Mouse (Mus musculus): ENCODE data around the gene Olfr92. TPM values are rescaled to one million over a fixed set of nuclear protein-coding genes. Genes with fewer than 3 reads are reported as not detected.

Olfr92 gene
- not detected for total RNA-seq (2023)

DNA sequence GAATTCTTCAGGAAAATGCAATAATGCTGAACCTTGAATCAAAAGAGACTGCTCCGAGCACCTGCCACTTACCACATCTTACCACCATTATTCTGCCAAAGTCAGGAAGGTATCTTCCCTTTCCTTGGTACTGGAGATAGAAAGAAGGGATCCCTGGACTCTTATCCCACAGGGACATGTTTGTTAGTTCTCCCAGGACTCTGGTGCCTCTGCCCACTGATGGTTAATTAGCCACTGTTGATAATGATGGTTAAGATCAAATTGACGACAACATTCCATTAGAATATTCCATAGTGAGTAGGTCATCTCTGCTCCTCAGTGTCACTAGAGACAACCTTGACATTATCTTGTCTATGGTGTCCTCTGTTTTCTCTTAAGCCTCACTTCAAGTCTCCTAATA is at the start of gene Olfr92:
Gene Olfr92 (minus strand): TSS at position 101 of the 400 bp plus-strand sequence.

DNA sequence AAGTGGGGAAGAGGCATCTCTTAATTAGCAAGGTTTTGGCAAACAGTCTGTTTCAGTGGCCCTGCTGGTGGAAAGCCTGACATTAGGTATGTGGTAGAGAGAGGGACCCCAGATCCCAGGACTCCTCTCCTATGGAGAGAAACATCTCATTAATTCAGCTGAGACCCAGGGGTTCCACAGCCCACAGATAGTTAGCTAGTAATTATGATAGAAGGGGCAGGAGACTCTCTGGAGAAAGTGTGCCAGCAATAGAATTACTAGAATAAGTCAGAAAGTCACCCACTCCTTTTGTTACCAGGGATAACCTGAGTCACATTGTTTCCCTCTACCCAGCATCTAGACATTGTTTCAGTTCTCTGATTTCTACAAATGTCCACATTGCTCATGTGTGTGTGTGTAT is 41.5 kb upstream of the Olfr92 start, which contains the start of gene Olfr93:
Gene Olfr93 (minus strand): TSS at position 101 of the 400 bp plus-strand sequence.

GRCm38 (mm10) chr17:37098178-37098577 is 21.7 kb downstream of the Olfr92 start, which contains the start of gene Olfr91:
TSS of gene Olfr91 (minus strand) at chr17:37098278.

DNA sequence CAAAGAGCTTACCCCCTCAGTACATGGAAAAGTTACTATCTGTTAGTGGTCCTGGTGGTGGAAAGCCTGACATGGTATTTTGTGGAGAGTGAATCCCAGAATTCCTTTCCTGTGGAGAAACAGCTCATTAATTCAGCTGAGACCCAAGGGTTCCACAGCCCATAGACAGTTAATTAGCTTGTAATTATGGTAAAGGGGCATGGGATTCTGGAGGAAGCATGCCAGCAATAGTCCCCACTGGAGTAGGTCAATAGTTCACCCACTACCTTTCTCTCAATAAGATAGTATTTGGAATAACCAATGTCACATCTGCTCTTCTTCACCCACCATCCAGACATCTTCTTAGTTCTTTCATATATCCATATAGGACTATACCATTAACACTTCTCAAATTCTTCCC is 31.5 kb downstream of the Olfr92 start, which contains the start of gene Olfr90:
Gene Olfr90 (minus strand): TSS at position 101 of the 400 bp plus-strand sequence.

Other genes with a start within 250 kb of the Olfr92 start
- gene Trim40, start 230.0 kb downstream of the Olfr92 start, total RNA-seq (2023), result not detected
- not detected for gene Trim31, start 222.0 kb downstream of the Olfr92 start, total RNA-seq (2023)
- 1.4 TPM for gene Rnf39, start 177.2 kb downstream of the Olfr92 start, total RNA-seq (2023)
- 70.8 TPM for gene Ppp1r11, start 168.3 kb downstream of the Olfr92 start, total RNA-seq (2023)
- 64.3 TPM for gene Znrd1, start 161.5 kb downstream of the Olfr92 start, total RNA-seq (2023)
- gene Znrd1as, start 161.5 kb downstream of the Olfr92 start, total RNA-seq (2023), result 1.7 TPM
- gene 2410137M14Rik, start 138.9 kb downstream of the Olfr92 start, total RNA-seq (2023), result not detected
- gene H2-M5, start 130.6 kb downstream of the Olfr92 start, total RNA-seq (2023), result not detected
- not detected for gene Zfp57, start 118.9 kb downstream of the Olfr92 start, total RNA-seq (2023)
- not detected for gene Mog, start 96.7 kb downstream of the Olfr92 start, total RNA-seq (2023)
- 112 TPM for gene Gabbr1, start 74.1 kb downstream of the Olfr92 start, total RNA-seq (2023)
- gene Olfr90, start 31.6 kb downstream of the Olfr92 start, total RNA-seq (2023), result 0.21 TPM
- not detected for gene Olfr91, start 21.8 kb downstream of the Olfr92 start, total RNA-seq (2023)
- not detected for gene Olfr93, start 41.4 kb upstream of the Olfr92 start, total RNA-seq (2023)
- not detected for gene Ubd, start 73.8 kb upstream of the Olfr92 start, total RNA-seq (2023)
- gene Olfr94, start 80.9 kb upstream of the Olfr92 start, total RNA-seq (2023), result not detected
- not detected for gene Olfr95, start 93.0 kb upstream of the Olfr92 start, total RNA-seq (2023)
- not detected for gene Olfr96, start 100.1 kb upstream of the Olfr92 start, total RNA-seq (2023)
- gene Olfr97, start 117.2 kb upstream of the Olfr92 start, total RNA-seq (2023), result not detected
- gene Olfr98, start 143.7 kb upstream of the Olfr92 start, total RNA-seq (2023), result not detected
- 32.4 TPM for gene H2-M3, start 150.1 kb upstream of the Olfr92 start, total RNA-seq (2023)
- not detected for gene Olfr99, start 163.4 kb upstream of the Olfr92 start, total RNA-seq (2023)
- not detected for gene Olfr101, start 184.2 kb upstream of the Olfr92 start, total RNA-seq (2023)
- not detected for gene Olfr102, start 197.0 kb upstream of the Olfr92 start, total RNA-seq (2023)
- gene Olfr103, start 219.6 kb upstream of the Olfr92 start, total RNA-seq (2023), result not detected
- gene Olfr104-ps, start 239.5 kb upstream of the Olfr92 start, total RNA-seq (2023), result not detected

Data from CD4-positive naive resting alpha-beta T cell, adult 76 days (primary cell).